ENCODE assay signal across 14 mouse cellular contexts in the genomic region with DNA sequence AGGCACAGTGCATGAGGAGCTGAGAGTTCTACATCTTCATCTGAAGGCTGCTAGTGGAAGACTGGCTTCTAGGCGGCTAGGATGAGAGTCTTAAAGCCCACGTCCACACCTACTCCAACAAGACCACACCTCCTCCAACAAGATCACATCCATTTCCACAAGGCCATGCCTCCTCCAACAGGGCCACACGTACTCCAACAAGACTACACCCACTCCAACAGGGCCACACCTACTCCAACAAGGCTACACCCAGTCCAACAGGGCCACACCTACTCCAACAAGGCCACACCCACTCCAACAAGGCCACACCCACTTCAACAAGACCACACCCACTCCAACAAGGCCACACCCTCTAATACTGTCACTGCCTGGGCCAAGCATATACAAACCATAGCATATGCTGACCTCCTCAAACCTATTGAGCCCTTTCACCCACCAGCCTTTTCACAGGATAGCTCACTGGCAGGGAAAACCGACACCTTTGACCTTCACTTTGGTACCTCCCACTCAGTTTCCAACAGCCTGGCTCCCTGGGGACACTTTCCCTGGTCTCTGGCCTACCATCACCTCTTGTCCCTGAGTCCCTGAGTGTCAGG. TPM values are rescaled to one million over a fixed set of nuclear protein-coding genes. Genes with fewer than 3 reads are reported as not detected.
"Had no signal": no experiment of that assay in that cellular context is flagged by ENCODE, and none has a peak within 500 bp of the region (broad histone marks: within the 10 kb centered on the region; RNA-seq: fewer than 3 reads in every experiment).

No protein-coding gene starts in this region.

- DNase-seq: kidney, adult 2 months; lung, adult 2 months; midbrain, embryonic 14.5 days; thymus, adult 2 months; thymus, postnatal 25 days had no signal

- ATAC-seq: lung, postnatal 0 days had no signal

- H3K36me3 ChIP-seq: limb, embryonic 12.5 days; midbrain, embryonic 10.5 days; neural tube, embryonic 12.5 days had no signal

- H3K9me3 ChIP-seq: limb, embryonic 12.5 days; neural tube, embryonic 12.5 days had no signal

- H3K4me2 ChIP-seq: limb, embryonic 12.5 days; neural tube, embryonic 12.5 days had no signal

- H3K27ac ChIP-seq: left cerebral cortex, adult 2 months; limb, embryonic 12.5 days; midbrain, embryonic 10.5 days; neural tube, embryonic 12.5 days had no signal

- H3K4me3 ChIP-seq: left cerebral cortex, adult 2 months; limb, embryonic 12.5 days; midbrain, embryonic 10.5 days; neural tube, embryonic 12.5 days had no signal

- H3K9ac ChIP-seq: limb, embryonic 12.5 days; neural tube, embryonic 12.5 days had no signal

RNA-seq across cellular contexts. Expression of a gene that starts 19.9 kb away (rescaled TPM):
- polyA plus RNA-seq: intestine, embryonic 14.5 days; kidney, adult 2 months; kidney, embryonic 16.5 days; limb, embryonic 12.5 days; liver, adult 2 months; lung, adult 2 months; lung, postnatal 0 days; urinary bladder, adult 2 months had no signal
